In the genomic region with DNA sequence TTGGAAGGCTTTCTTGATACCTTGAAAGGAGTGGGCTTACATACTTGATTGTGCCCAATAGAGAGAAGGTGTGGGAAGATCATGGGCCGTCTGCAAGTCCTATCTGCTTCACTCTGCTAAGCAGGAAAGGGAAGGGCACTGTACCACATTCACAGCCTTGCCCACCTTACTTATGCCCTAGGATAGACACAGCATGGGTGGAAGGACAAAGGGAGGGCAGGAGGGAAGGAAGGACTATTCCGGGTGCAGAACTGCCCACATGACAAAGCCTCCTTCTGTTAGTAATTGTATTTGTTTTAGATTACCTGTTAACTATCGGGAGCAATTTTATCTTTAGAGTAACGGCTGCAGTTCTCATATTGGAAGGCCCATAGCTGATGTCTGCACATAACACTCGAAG, we compare ENCODE assay signal across 24 mouse cellular contexts.
"Had no signal": no experiment of that assay in that cellular context is flagged by ENCODE, and none has a peak within 500 bp of the region (broad histone marks: within the 10 kb centered on the region; RNA-seq: fewer than 3 reads in every experiment).

No protein-coding gene starts in this region.

- H3K9ac ChIP-seq: heart, embryonic 12.5 days; hindbrain, embryonic 12.5 days; hindbrain, embryonic 15.5 days; kidney, embryonic 15.5 days; limb, embryonic 13.5 days; limb, embryonic 15.5 days; liver, embryonic 12.5 days; liver, embryonic 14.5 days had no signal

- H3K4me2 ChIP-seq: heart, embryonic 12.5 days; hindbrain, embryonic 12.5 days; hindbrain, embryonic 15.5 days; kidney, embryonic 15.5 days; limb, embryonic 13.5 days; limb, embryonic 15.5 days; liver, embryonic 12.5 days had no signal

- H3K36me3 ChIP-seq: heart, embryonic 10.5 days; heart, embryonic 12.5 days; hindbrain, embryonic 10.5 days; hindbrain, embryonic 12.5 days; hindbrain, embryonic 15.5 days; kidney, embryonic 15.5 days; limb, embryonic 13.5 days; limb, embryonic 15.5 days; liver, embryonic 12.5 days had no signal

- H3K9me3 ChIP-seq: heart, embryonic 10.5 days; heart, embryonic 12.5 days; hindbrain, embryonic 10.5 days; hindbrain, embryonic 12.5 days; hindbrain, embryonic 15.5 days; kidney, embryonic 15.5 days; limb, embryonic 13.5 days; limb, embryonic 15.5 days; liver, embryonic 12.5 days had no signal

- H3K27ac ChIP-seq: gastrocnemius, adult 2 months; heart, embryonic 10.5 days; hindbrain, embryonic 10.5 days; hindbrain, embryonic 12.5 days; hindbrain, embryonic 15.5 days; kidney, embryonic 15.5 days; kidney, postnatal 0 days; limb, embryonic 13.5 days; limb, embryonic 15.5 days; liver, embryonic 12.5 days; liver, embryonic 14.5 days had no signal

- H3K27me3 ChIP-seq: hindbrain, embryonic 12.5 days; hindbrain, embryonic 15.5 days; kidney, embryonic 15.5 days; limb, embryonic 13.5 days; limb, embryonic 15.5 days; liver, embryonic 12.5 days had no signal

- ATAC-seq: forebrain, embryonic 16.5 days; inflammation-experienced regulatory T-cells, adult 6 months; liver, embryonic 12.5 days had no signal

- H3K4me1 ChIP-seq: heart, embryonic 10.5 days; heart, embryonic 12.5 days; kidney, embryonic 15.5 days; liver, embryonic 12.5 days had no signal

- H3K4me3 ChIP-seq: gastrocnemius, adult 2 months; heart, embryonic 10.5 days; heart, embryonic 12.5 days; hindbrain, embryonic 10.5 days; hindbrain, embryonic 12.5 days; hindbrain, embryonic 15.5 days; kidney, embryonic 15.5 days; limb, embryonic 13.5 days; limb, embryonic 15.5 days; liver, embryonic 12.5 days had no signal

- DNase-seq: gastrocnemius, adult 2 months; gastrocnemius, postnatal 10 days; gastrocnemius, postnatal 25 days; heart, postnatal 10 days; heart, postnatal 4 days; kidney, adult 11 months; kidney, adult 2 months; kidney, adult 9 months; kidney, postnatal 14 days; kidney, postnatal 36 days; left cerebral cortex, postnatal 4 days had no signal
